Mouse (Mus musculus) right cerebral cortex, adult 2 months (tissue): ENCODE data around the gene Mrnip.

Source experiments
- DNase-seq, 2 experiments: peaks; one replicate each; pipeline ENCODE4 v3.0.0; 2021 to 2022; ENCODE audit warnings: low spot score in 2 of 2

Mrnip gene

DNA sequence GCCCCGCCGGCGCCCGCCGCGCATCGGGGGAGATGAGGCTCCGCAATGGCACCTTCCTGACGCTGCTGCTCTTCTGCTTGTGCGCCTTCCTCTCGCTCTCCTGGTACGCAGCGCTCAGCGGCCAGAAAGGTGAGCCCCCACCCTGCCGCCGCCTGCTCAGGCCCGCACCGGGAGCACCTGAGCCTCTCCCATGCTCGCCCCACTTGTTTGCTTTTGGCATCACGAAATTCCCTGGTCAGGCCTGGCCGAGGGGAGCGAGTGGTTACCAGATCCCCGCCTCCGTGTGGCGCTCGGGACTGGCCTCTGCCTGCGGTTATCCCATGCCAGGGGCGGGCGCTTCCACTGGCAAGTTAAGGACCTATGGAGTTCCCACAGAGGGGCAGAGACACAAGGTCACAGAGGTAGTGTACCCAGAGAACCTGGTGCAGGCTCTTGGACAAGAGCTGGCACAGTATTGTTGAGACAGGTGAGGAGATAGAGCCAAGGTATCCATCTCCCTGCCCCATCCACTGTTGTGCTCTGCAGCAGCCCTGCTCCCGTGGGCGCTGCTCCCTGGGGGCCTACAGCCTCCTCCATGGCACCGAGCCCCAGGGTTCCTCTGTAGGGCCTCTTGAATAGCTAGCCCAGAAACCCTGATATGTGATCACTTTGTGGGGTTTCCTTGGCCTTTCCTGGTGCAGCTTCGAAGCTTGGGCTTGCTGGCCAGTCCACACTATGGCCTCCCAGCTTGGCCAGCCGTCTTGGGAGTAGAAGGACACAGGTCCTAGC is 51.6 kb downstream of the Mrnip start:
- DNase-seq: peak in 1 of 2 experiments; percentile 56

DNA sequence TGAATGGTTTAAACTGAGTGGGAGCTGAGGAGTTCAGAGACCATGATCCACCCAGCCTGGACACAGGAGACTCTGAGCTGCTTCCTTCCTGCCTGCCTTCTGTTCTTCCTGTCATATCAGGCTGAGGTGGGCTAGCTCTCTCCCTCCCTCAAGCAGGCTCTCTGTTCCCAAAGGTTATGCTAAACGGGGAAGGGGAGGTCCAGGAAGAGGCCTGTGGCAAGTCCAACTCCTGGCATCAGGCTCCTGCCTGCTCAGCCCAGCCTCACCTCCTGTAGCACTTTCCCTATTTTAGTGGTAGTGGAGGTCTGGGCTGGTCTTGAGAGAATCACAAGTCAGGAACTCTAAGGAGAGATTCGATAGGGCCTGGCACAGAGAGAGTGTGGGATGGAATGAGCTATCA is 52.2 kb downstream of the Mrnip start:
- DNase-seq: no peak

DNA sequence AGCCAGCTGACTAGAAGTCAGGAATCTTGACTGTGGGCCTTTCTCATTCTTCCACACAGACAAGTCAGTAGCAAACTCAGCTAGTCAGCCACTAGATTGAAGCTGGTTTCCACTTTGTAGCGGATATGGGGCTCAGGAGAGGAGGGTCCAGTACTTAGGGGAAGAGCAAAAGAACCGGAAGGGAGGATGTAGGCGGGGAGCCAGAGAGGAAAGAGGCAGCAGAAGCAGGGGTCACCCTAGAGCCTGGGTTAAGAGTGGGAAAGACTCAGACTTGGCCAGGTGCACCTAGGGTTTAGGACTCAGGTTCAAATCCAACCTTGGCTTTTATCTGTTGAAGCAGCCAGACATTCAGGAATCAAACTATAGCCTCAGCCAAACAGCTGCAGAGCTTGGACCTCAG is 53.0 kb downstream of the Mrnip start:
- DNase-seq: no peak

DNA sequence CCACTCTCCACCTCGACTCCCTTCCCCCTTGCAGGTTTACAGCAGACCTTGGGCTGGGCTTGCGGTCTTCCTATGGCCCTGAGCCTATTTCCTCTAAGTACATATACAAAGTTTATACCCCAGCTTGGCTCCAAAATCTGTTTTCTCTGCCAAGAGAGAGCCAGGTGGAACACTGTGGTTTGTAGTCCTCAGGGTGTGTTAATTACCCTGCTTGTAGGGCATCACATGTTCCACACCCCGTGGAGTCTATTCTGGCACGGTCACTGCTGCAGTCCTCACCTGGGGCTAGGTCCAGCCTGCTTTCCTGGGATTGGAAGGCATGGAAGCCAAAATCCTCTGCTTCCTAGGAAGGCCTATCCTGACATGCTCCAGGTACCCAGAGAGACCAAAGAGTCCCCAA is 53.5 kb downstream of the Mrnip start:
- no peak for DNase-seq

DNA sequence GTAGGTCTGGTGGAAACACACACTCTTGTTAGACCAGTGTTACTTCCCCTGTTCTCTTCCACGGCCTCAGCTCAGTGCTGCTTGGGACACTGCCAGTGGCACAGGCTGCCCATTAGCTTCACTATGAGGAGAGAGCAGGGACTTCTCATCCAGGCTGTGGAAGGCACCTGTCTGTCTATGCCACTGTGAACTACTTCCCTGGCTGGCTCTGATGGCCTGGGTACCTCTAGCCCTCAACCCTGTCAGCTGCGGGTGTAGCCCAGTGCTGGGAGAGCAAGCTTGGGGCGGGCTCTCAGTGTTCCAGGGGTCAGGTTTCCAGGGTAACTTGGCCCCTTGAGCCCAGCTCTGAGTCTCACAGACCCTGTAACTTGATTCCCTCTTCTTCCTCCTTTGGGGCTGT is 54.5 kb downstream of the Mrnip start:
- DNase-seq: no peak

DNA sequence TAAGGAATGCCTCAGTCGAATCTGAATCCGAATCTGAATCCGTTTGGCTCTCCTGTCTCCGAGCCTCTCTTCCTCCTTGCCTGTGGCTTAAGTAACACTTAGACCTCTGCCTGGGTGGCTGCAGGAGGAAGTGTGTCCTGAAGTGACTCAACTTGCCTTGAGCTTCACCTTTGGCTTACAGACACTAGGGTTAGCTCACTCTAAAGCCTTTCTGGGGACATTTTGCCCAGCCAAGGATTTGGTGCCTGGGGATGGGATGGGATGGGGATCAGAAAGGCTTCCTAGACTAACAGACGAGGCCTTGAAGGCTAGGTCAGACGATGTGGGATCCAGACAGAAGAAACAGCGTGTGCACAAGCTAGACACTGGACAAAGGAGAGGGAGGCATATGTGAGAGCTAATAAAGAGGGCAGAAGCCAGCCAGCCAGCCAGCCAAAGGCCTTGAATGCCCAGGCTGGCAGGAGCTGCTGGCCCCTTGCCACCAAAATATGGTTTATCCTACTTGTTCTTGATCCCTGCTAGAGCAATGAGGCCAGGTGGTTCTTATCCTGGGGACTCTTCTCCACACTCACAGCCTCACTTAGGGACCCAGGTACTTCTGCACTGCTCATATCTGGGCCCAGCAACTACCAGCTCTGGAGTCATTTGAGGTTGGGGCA is 55.1 kb downstream of the Mrnip start:
- DNase-seq: no peak

DNA sequence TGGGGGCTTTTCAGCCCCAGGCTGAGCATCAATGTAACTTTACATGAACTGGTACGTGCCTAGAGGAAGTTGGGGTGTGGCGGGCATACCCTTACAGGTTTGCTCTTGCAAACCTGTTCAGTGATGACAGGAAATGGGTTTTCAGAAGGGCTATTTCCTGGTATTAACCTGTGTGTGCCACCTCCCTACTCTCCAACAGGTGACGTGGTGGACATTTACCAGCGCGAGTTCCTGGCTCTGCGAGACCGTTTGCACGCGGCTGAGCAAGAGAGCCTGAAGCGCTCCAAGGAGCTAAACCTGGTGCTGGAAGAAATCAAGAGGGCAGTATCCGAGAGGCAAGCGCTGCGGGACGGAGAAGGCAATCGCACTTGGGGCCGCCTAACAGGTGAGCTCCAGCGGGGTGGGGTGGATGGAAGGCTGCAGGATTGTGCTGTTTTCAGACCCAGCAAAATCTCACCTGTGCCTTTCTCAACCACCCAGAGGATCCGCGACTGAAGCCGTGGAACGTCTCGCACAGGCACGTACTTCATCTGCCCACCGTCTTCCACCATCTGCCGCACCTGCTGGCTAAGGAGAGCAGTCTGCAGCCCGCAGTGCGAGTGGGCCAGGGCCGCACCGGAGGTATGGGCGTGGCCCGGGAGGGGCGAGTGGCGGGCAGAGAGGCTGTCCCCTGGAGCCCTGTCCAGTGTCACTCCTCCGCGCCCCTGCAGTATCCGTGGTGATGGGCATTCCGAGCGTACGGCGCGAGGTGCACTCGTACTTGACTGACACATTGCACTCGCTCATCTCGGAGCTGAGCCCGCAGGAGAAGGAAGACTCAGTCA is 56.4 kb downstream of the Mrnip start:
- DNase-seq: no peak

DNA sequence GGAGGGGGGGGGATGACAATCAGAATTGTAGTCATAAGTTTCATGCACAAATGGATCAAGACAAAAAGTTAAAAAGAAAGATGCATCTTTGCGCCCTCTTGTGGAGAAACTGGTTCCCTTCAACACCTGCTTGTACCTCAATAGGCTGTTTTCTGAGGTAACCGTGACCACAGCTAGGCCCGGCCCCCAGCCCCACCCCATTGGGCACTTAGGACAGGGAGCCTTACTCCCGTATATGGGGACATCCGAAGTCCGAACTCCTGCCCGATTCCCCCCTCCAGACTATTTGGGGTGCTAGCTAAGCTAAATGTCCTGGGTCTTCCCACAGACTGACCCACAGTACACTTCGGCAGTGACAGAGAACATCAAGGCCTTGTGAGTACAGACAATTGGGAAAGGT is 57.2 kb downstream of the Mrnip start:
- DNase-seq: peak; percentile 77 to 79

DNA sequence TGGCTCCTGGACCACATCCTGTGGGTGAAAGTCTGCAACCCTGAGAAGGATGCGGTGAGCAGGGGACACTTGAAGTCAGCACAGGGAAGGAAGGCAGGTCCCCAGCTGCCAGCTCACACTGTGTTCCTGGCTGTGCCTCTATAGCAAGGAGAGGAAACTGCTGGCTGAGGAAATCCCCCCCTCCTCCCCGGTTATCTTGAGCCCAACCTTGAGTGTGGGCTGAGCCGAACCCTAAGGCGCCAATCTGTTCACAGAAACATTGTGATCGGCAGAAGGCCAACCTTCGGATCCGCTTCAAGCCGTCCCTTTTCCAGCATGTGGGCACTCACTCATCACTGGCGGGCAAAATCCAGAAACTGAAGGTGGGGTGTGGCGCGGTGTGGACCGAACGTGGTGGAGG is 58.8 kb downstream of the Mrnip start:
- no peak for DNase-seq

DNA sequence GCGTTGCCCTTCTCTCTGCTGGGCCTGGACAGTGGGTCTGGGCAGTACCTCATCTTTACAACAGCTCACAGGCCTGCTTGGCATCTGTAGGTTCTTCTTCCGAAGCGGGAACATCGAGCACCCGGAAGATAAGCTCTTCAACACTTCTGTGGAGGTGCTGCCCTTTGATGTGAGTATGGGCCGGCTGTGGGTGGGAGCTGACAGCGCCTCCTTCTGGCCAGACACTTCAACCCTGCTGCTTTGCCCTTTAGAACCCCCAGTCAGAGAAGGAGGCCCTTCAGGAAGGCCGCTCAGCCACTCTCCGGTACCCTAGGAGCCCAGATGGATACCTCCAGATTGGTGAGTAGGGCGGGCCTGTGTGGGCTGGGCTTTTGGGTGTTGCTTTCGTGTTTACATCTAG is 59.7 kb downstream of the Mrnip start:
- no peak for DNase-seq

DNA sequence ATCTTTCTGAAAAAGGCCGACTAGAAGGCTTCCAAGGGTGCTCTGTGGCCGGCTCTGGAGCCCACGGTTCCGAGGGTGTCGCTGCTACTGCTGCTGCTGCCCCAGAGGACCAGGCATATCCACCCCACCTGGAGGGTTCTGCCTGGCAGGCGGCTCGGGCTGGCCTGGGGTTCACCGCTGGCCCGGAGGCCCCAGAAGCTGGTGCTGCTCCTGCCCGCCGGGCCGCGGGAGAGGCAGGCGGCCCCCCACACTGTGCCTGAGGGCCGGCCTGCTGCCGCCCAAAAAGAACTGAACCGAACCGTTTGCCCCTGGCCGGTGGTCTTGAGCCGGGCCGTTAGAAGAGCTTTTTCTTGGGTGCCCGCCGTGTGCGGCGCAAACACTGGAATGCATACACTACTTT is 60.4 kb downstream of the Mrnip start:
- no peak for DNase-seq

DNA sequence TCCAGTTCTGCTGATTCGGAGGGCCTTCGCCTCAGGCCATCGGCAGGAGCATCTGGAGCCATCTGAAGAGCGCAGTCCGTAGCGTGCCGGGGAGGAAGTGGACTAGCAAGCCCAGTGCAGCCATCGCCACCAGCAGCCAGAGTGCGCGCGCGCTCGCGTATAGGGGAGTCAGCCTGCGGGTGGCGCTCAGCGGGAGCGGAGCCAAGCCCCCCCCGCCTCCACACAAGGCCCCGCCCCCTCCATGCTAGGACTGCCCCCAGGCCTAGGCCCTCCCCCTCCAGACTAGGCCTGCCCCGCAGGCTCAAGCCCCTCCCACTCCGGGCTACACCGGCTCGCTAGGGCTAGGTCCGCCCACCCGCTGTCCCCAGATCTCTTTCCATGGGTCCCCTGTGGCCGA is 62.3 kb downstream of the Mrnip start:
- peak; percentile 67 to 74 for DNase-seq

DNA sequence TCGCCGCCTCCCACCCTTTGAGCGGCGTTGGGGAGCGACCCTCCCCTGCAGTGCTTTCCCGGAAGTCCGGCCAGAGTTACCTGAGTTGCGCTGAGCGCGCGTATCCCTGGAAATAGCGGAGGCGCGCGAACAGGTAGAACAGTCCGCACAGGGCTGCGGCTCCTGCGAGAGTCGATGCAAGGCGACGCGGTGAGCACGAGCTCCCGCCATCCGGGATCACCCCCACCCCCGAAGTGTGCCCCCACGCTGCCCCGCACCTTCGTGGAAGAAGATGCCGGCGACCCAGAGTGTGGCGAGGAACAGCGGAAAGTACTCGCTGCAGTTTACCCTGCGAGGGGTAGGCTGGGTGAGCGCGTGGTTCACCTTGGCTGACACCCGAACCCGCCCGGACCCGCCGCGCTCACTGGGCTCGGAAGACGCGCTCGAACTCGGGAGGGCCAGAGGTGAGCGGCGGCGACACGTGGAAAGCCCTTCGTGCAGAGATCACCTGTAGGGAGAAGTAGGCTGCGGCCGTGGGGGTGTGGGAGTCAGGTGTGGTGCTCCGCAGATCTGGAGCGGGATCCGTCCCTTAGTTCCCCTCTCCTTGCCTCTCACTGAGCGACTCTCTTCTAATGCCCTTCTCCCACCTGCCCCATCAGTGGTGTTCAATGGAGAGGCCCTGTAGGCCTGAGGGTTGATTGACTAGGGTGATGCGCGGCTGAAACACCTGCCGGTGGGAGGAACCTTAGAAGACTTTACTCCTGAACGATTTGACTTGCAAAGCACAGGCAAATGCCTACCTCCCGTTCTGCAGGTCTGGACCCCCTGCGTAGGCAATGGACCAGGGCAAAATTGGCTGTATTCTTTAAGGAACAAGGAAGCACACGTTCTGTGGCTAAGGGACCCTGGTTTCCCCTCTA is 62.9 kb downstream of the Mrnip start:
- DNase-seq: no peak

DNA sequence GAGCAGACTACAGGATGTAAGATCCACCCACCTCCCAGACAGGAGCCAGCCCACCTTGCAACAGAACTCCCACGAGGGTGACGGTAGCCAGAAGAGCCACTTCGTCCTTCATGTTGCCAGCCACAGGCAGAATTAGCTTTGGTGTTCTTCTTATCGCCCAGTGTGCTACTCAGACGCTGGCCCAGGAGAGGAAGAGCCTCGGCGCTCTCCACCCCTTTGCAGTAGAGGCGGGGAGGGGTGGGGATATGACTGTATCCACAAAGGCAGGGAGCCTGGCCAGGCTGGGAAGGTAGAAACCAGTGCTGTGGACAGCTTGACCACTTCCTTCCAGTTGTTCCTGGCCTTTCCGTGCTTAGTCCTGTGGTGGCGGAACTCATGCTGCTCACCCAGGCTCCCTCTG is 64.1 kb downstream of the Mrnip start, which contains the start of gene Ltc4s:
Ltc4s (minus strand) TSS at position 293 of the 400 bp plus-strand sequence.
- DNase-seq: no peak

DNA sequence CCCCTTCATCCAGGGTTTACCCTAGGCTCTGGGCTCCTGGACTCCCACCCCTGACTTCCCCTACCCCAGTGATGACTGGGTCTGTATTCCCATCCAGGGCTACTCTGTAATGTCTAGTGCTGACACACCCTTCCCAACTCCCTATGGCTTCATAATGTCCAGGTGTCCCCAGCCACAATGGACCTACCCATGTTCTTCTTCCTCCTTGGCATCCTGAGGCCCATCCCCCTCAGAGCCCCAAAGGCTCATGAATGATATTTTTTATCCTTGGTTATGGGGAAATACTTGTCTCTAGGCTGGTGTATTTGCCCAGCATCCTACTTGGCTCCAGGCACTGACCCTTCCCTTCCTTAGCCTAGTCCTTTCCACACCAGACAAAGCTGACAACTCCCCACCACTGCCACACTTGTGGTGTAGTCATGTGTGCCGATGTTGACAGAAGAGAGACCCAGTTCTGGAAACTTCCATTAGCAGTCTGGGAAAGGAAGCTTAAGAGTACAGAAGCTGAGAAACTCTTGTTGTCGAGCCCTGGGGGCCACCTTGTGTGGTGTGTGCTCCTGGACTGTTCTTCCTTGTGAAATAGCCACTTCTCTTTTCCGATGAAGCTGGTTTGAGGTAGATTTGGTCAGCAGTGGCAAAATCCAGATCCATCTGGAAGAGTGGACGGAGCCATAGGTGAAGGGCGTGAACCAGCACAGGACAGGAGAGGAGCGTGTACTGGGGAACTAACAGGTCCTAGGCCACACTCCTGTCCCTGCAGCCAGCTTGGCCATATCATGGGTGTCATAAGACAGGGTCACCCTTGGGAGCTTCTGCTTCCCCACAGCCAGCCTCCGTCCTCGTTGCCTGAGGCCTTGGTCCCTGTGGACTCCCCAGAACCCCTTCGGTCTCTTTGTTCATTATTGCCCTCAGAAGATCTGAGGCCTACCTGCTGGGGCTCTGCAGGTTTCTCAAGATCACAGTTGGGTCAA is 64.9 kb downstream of the Mrnip start:
- no peak for DNase-seq

DNA sequence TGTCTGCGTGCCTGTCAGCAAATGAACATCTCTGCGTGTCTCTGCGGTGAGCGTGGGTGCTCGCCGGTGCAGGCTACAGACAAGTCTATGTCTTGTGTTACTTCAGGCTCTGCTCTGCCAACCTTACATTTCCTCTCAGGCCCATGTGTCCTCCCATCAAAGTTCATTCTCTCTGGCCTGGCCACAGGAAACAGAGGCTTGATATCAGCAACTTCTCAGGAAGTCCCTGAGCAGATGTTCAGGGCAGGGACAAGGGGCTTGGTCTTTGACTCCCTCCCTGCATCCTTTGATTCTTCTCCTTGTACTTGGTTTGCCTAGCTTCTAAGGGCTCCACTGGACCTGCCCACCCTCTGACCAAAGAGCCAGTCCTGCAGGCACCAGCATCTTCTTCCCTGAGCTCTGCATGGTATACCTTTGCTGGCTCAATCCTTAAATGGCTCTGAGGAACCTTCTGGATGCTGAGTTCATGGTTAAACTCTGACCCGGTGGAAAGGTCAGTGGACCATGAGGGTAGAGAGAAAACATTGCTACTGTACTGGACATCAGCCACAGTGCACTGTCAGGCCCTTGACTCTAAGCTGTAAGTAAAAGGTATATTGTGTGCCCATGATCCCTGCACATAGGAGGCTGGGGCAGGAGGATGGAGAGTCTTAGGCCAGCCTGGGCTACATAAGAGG is 66.1 kb downstream of the Mrnip start:
- DNase-seq: no peak

DNA sequence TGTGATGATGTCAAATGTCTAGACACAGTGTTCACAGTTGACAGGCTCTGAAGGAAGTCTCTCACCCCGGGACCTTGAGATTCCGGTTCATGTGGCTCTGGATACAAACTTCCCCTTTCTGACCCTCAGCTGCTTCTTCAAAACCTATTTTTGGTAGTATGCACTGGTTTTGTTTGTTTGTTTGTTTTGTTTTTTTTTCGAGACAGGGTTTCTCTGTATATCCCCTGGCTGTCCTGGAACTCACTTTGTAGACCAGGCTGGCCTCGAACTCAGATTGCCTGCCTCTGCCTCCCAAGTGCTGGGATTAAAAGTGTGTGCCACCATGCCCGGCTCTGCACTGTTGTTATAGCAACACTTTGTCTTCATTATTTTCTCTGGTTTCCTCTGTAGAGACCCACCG is 69.7 kb downstream of the Mrnip start:
- no peak for DNase-seq

DNA sequence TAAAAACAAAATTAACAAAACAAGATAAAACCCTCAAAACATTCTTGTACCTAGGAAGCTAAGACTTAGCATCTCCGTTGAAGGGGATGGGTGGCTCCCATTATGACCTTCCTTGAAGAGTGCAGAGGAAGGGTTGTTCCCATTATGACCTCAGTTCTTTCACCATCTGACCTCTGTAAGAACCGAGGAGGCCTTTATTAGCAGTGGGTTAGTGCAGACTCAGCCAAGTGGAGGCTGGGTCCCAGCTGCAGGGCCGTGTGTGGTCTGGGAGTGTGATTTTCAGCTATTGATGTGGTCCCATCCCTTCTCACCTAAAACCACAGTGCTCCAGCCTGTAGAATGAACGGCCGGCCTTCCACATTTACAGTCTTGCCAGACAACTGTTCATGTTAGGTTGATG is 71.0 kb downstream of the Mrnip start:
- no peak for DNase-seq

DNA sequence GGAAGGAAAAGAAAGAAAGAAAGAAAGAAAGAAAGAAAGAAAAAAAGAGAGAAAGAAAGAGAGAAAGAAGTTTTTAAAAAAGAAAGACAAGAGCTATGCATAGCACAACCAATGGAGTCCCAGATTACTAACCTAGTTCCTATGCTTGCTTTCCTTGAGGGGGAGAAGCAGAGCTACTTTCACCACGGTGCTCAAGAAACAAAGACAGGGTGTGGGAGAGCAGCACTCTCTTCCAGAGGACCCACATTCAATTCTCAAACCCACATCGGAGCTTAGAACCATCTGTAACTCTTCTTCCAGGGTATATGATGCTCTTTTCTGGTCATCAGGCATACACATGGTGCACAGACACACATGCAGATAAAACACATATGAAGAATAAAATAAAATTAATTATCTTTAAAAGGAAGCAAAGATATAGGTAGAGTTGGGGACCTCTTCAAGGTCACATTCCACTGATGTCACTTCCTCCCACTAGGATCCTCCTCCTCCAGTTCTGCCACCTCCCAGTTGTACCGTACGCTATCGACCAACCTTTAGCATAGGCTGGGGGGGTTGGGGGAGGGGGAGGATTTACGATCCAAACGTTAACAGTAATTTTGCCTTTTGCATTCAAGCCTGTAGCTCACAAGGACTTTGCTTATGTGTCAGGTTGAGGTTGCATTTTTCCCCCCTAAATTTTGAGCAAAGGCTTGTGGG is 74.4 kb downstream of the Mrnip start:
- no peak for DNase-seq
